Mouse (Mus musculus) bone marrow macrophage, adult 2 months (primary cell): ENCODE results near the gene Ssbp3.

Source experiments
- CTCF ChIP-seq: IDR thresholded peaks from 2 replicates; pipeline ENCODE4 v1.5.1; 2012; ENCODE audit warnings: low read depth, mild to moderate bottlenecking, low read length, moderate library complexity
- POLR2A ChIP-seq: IDR thresholded peaks from 2 replicates; pipeline ENCODE4 v1.6.1; 2012; ENCODE audit warnings: mild to moderate bottlenecking, low read depth, low read length, borderline replicate concordance

DNA sequence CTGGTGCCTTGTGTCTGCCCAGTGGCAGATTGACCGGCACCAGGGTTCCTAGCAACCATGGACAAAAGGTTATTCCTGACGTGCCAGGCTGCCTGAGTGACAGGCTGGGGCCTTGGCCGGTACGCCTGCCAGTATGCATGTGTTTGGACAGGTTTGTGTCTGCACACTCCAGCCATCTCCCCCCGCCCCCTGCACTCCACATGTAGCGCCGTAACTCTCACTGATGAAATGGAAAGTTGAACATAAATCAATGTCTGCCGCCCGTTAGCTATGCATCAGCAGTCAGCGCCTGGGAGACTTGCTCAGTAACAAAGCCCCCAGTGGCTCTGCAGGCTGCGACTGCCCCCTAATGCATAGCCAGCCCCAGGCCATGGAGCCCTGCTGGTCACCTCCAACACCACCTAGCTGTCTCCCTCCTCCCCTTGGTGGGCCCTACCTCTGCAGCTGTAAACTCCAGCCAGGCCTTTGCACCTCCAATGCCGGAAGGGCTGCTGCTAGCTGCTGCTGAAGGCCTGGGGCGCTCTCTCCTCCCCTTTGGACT is 105.5 kb downstream of the Ssbp3 start:
- TF ChIP-seq POLR2A: no peak
- TF ChIP-seq CTCF: no peak
